Mouse (Mus musculus) myocyte (in vitro differentiated cells): ENCODE measurements around the gene Gm29776.

Experiments
- CEBPB ChIP-seq: IDR thresholded peaks from 2 replicates; pipeline ENCODE4 v1.6.1; 2011; ENCODE audit warnings: mild to moderate bottlenecking, moderate library complexity; ENCODE audit not compliant: poor library complexity, insufficient read depth, severe bottlenecking
- E2F4 ChIP-seq: IDR thresholded peaks from one replicate; pipeline ENCODE4 v1.6.1; 2011; ENCODE audit warnings: mild to moderate bottlenecking, control low read depth, moderate library complexity; ENCODE audit not compliant: insufficient read depth
- MYOD1 ChIP-seq, 3 experiments: IDR thresholded peaks; one replicate each; pipeline ENCODE4 v1.6.1; 2011; ENCODE audit warnings: control low read depth in 2 of 3, low read depth in 2 of 3, mild to moderate bottlenecking in 2 of 3, moderate library complexity in 1 of 3; ENCODE audit not compliant: insufficient read length in 2 of 3, control insufficient read depth in 1 of 3
- MYOG ChIP-seq, 3 experiments: IDR thresholded peaks; one replicate each; pipeline ENCODE4 v1.6.1; 2011; ENCODE audit warnings: control low read depth in 2 of 3, low read depth in 2 of 3, mild to moderate bottlenecking in 2 of 3; ENCODE audit not compliant: insufficient read length in 2 of 3, control insufficient read depth in 1 of 3, insufficient read depth in 1 of 3
- POLR2A ChIP-seq: IDR thresholded peaks from one replicate; pipeline ENCODE4 v1.6.1; 2011; ENCODE audit warnings: low read depth, mild to moderate bottlenecking, control low read depth, moderate library complexity; ENCODE audit not compliant: insufficient read length
- POLR2AphosphoS2 ChIP-seq: IDR thresholded peaks from one replicate; pipeline ENCODE4 v1.6.1; 2011; ENCODE audit warnings: low read depth, control low read depth; ENCODE audit not compliant: insufficient read length
- TCF12 ChIP-seq: IDR thresholded peaks from one replicate; pipeline ENCODE4 v1.6.1; 2011; ENCODE audit warnings: mild to moderate bottlenecking, control low read depth; ENCODE audit not compliant: poor library complexity, insufficient read depth, severe bottlenecking
- USF1 ChIP-seq: IDR thresholded peaks from one replicate; pipeline ENCODE4 v1.6.1; 2011; ENCODE audit warnings: low read depth, mild to moderate bottlenecking, control low read depth, moderate library complexity

GRCm38 (mm10) chr14:54674317-54674716 lies 24.3 kb downstream of the Gm29776 start:
- no peak for TF ChIP-seq POLR2A
- no peak for TF ChIP-seq E2F4
- TF ChIP-seq POLR2AphosphoS2, result no peak
- TF ChIP-seq CEBPB, result no peak
- no peak for TF ChIP-seq TCF12
- TF ChIP-seq USF1, result no peak
- no peak for TF ChIP-seq MYOD1 (IDR thresholded peaks at IDR 0.05; ENCODE audit: control insufficient read depth in 1 of 3, insufficient read length in 2 of 3, low read depth in 2 of 3)
- TF ChIP-seq MYOG (IDR thresholded peaks at IDR 0.05; ENCODE audit: control insufficient read depth in 1 of 3, insufficient read depth in 1 of 3, insufficient read length in 2 of 3, low read depth in 2 of 3), result no peak
